Mouse (Mus musculus) kidney, embryonic 16.5 days (tissue): ENCODE measurements at regions not wholly inside any gene's neighbourhood (a gene's known extent, or its start where the extent isn't known, plus 50 kb on each side); places are given as distances from the start of the nearest gene placed in this dataset.

Source experiments
- ATAC-seq: fragments of 200-750 bp; cut with Nextera tagmentation; 2 replicates; pipeline ENCODE4 v1.8.0; 2017; ENCODE audit warnings: moderate TSS enrichment; ENCODE audit not compliant: low FRiP score, low TSS enrichment
- H3K27ac ChIP-seq: fragments of 300-500 bp; sonication (generic); 2 replicates; pipeline ENCODE4 v1.5.1; 2014; ENCODE audit warnings: low read length
- H3K27me3 ChIP-seq: fragments of 300-500 bp; sonication (generic); 2 replicates; pipeline ENCODE4 v1.6.1; 2014; ENCODE audit warnings: low read length, control low read depth, mixed read lengths; ENCODE audit not compliant: insufficient read depth
- H3K36me3 ChIP-seq: fragments of 300-500 bp; sonication (generic); 2 replicates; pipeline ENCODE4 v1.6.1; 2014; ENCODE audit warnings: low read length, control low read depth, mixed read lengths; ENCODE audit not compliant: insufficient read depth
- H3K4me1 ChIP-seq: fragments of 300-500 bp; sonication (generic); 2 replicates; pipeline ENCODE4 v1.6.1; 2014; ENCODE audit warnings: low read length, control low read depth, mixed read lengths; ENCODE audit not compliant: insufficient read depth
- H3K4me2 ChIP-seq: fragments of 300-500 bp; sonication (generic); replicated peaks from 2 replicates; pipeline ENCODE4 v1.6.1; 2014; ENCODE audit warnings: low read depth, low read length
- H3K4me3 ChIP-seq: fragments of 300-500 bp; sonication (generic); 2 replicates; pipeline ENCODE4 v1.5.1; 2014; ENCODE audit warnings: mild to moderate bottlenecking, low read length
- H3K9ac ChIP-seq: fragments of 300-500 bp; sonication (generic); replicated peaks from 2 replicates; pipeline ENCODE4 v1.6.1; 2014; ENCODE audit warnings: low read length
- H3K9me3 ChIP-seq: fragments of 300-500 bp; sonication (generic); 2 replicates; pipeline ENCODE4 v1.6.1; 2016; ENCODE audit warnings: low read length, control low read depth
- WGBS: fragments of 180-500 bp; shearing (Covaris S2); extraction: QIAGEN DNeasy Blood & Tissue Kit; methylation state at CpG from one replicate; pipeline ENCODE4 v1.1.7; 2014; 5-methylcytosine and 5-hydroxymethylcytosine counted together

- H3K4me2 ChIP-seq, result no peak overlapping the region
- no peak for ATAC-seq
Observed at GRCm38 (mm10) chr2:9433110-9433940, 447.7 kb upstream of the 4930412O13Rik start.

DNA sequence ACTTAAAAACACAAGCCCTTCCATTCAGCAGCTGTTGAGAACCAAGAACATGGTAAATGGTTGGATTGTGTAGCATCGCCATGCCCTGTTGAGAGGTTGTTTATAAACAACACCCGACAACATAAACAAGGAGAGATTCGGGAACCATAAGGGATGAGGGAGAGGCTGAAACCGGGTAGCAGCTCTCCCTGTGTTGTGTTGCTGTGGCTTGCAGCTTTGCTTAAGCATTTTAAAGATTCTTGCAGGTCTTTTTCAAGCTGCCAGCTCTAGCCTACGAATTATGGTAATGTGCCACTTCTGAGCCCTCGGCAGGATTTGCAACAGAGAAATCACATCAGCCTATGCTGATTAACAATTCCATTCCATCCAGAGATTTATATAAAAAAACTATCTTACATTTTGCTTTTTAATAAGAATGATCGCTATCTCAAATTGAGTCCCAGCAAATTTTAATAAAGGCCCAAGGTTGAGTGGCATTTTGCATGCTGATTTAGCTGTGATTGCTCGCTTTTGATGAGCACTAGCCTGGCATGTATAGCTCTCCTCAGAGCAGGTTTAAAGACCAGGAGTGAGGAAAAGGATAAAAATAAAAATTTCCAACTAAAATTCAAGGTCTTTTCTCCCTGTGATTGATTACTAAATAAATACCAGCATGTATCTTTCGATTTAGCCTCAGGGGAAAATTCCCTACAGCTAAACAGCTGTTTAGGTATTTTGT lies 445.7 kb upstream of the 4930412O13Rik start:
- ATAC-seq, result no peak
- H3K36me3 ChIP-seq, result no peaks in the 10 kb centered on the region
- no peak overlapping the region for H3K27ac ChIP-seq
- no peak overlapping the region for H3K4me3 ChIP-seq
- H3K27me3 ChIP-seq, result peaks cover 10% of the 10 kb centered on the region
- H3K4me2 ChIP-seq, result no peak overlapping the region
- H3K4me1 ChIP-seq, result peaks cover 4% of the 10 kb centered on the region; the same call in 1 of the 2 replicates
- WGBS, result 72% methylated on average over 9 of the region's 9 CpGs
- H3K9ac ChIP-seq, result no peak overlapping the region
- H3K9me3 ChIP-seq, result no peaks in the 10 kb centered on the region

More at GRCm38 (mm10) chr2:9433110-9433940, 447.7 kb upstream of the 4930412O13Rik start:
- H3K9ac ChIP-seq, result no peak overlapping the region
- H3K9me3 ChIP-seq, result no peaks in the 10 kb centered on the region
- H3K27ac ChIP-seq, result no peak overlapping the region
- H3K27me3 ChIP-seq, result peaks cover 10% of the 10 kb centered on the region
- no peaks in the 10 kb centered on the region for H3K36me3 ChIP-seq
- no peak overlapping the region for H3K4me3 ChIP-seq
- 38% methylated on average over 17 of the region's 17 CpGs for WGBS
- H3K4me1 ChIP-seq, result peaks cover 4% of the 10 kb centered on the region; the same call in 1 of the 2 replicates

DNA sequence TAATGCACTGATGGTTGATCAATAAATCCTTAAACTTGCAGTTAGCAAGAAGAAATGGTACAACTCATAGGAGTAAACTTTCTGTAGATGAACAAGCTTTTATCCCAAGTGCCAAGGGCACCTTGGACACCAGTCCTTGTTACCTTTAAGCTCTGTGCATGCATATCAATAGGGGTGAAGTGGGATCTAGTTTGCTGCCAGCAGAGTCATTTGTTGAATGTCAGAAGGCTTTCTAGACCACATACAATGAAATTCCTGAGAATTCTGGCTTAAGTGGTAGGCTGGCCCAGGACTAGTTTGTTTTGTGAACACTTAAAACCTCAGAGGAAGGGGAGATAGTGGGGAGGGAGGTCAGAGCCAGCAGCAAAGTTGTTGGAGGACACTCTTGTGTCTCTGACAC lies 437.9 kb upstream of the 4930412O13Rik start:
- Histone ChIP-seq H3K36me3 (no peaks in the 10 kb centered on the region), H3K4me2 (no peak overlapping the region), H3K9ac (no peak overlapping the region), H3K4me3 (no peak overlapping the region), H3K9me3 (no peaks in the 10 kb centered on the region), H3K27me3 (no peaks in the 10 kb centered on the region), H3K27ac (no peak overlapping the region), H3K4me1 (no peaks in the 10 kb centered on the region)
- no peak for ATAC-seq

GRCm38 (mm10) chr2:9445826-9446225 lies 435.2 kb upstream of the 4930412O13Rik start:
- no peak overlapping the region for H3K4me3 ChIP-seq
- H3K9ac ChIP-seq, result no peak overlapping the region
- H3K4me2 ChIP-seq, result no peak overlapping the region
- H3K36me3 ChIP-seq, result no peaks in the 10 kb centered on the region
- H3K9me3 ChIP-seq, result no peaks in the 10 kb centered on the region
- WGBS, result 94% methylated on average over 1 of the region's 1 CpGs
- no peak overlapping the region for H3K27ac ChIP-seq
- no peaks in the 10 kb centered on the region for H3K4me1 ChIP-seq
- no peak for ATAC-seq
- H3K27me3 ChIP-seq, result no peaks in the 10 kb centered on the region

GRCm38 (mm10) chr2:9464413-9464812 lies 416.6 kb upstream of the 4930412O13Rik start:
- H3K36me3 ChIP-seq, result no peaks in the 10 kb centered on the region
- H3K4me3 ChIP-seq, result no peak overlapping the region
- WGBS, result 53% methylated on average over 4 of the region's 4 CpGs
- H3K9me3 ChIP-seq, result no peaks in the 10 kb centered on the region
- H3K27me3 ChIP-seq, result no peaks in the 10 kb centered on the region
- H3K9ac ChIP-seq, result no peak overlapping the region
- no peak overlapping the region for H3K27ac ChIP-seq
- ATAC-seq, result no peak
- peaks cover 5% of the 10 kb centered on the region for H3K4me1 ChIP-seq
- no peak overlapping the region for H3K4me2 ChIP-seq

- ATAC-seq, result peak; percentile 51; the same call in 1 of the 2 replicates
- Histone ChIP-seq H3K4me2 (no peak overlapping the region), H3K36me3 (no peaks in the 10 kb centered on the region), H3K27me3 (no peaks in the 10 kb centered on the region), H3K9ac (no peak overlapping the region), H3K4me3 (no peak overlapping the region), H3K27ac (no peak overlapping the region), H3K4me1 (peaks cover 5% of the 10 kb centered on the region), H3K9me3 (no peaks in the 10 kb centered on the region)
- WGBS, result 38% methylated on average over 5 of the region's 5 CpGs
Observed at GRCm38 (mm10) chr2:9464818-9465217, 416.2 kb upstream of the 4930412O13Rik start.

GRCm38 (mm10) chr2:9467573-9467972 lies 413.5 kb upstream of the 4930412O13Rik start:
- 80% methylated on average over 2 of the region's 2 CpGs for WGBS

GRCm38 (mm10) chr2:9468651-9469050 lies 412.4 kb upstream of the 4930412O13Rik start:
- Histone ChIP-seq H3K36me3 (no peaks in the 10 kb centered on the region), H3K4me3 (no peak overlapping the region), H3K4me2 (no peak overlapping the region), H3K27ac (no peak overlapping the region), H3K27me3 (no peaks in the 10 kb centered on the region), H3K4me1 (peaks cover 5% of the 10 kb centered on the region), H3K9me3 (no peaks in the 10 kb centered on the region), H3K9ac (no peak overlapping the region)
- ATAC-seq, result no peak
- WGBS, result 60% methylated on average over 3 of the region's 3 CpGs

More at GRCm38 (mm10) chr2:9467573-9467972, 413.5 kb upstream of the 4930412O13Rik start:
- H3K27ac ChIP-seq, result no peak overlapping the region
- no peak overlapping the region for H3K9ac ChIP-seq
- no peak for ATAC-seq
- H3K27me3 ChIP-seq, result no peaks in the 10 kb centered on the region
- H3K9me3 ChIP-seq, result no peaks in the 10 kb centered on the region
- no peak overlapping the region for H3K4me3 ChIP-seq
- peaks cover 5% of the 10 kb centered on the region for H3K4me1 ChIP-seq
- no peaks in the 10 kb centered on the region for H3K36me3 ChIP-seq
- no peak overlapping the region for H3K4me2 ChIP-seq

GRCm38 (mm10) chr2:9481678-9482345 lies 399.2 kb upstream of the 4930412O13Rik start:
- Histone ChIP-seq H3K9ac (no peak overlapping the region), H3K27me3 (no peaks in the 10 kb centered on the region), H3K27ac (no peak overlapping the region), H3K4me1 (no peaks in the 10 kb centered on the region), H3K36me3 (no peaks in the 10 kb centered on the region), H3K4me2 (no peak overlapping the region), H3K4me3 (no peak overlapping the region), H3K9me3 (no peaks in the 10 kb centered on the region)
- ATAC-seq, result no peak
- 72% methylated on average over 7 of the region's 7 CpGs for WGBS
